Mouse (Mus musculus) spleen, adult 2 months (tissue): ENCODE results near the gene Atxn1.

Experiments
- CTCF ChIP-seq: fragments of 200-500 bp; IDR thresholded peaks from 2 replicates; pipeline ENCODE4 v1.5.1; 2011; ENCODE audit warnings: mild to moderate bottlenecking, inconsistent platforms; ENCODE audit not compliant: insufficient read depth, insufficient read length, insufficient replicate concordance; ENCODE audit errors: extremely low read depth
- POLR2A ChIP-seq: fragments of 200-500 bp; IDR thresholded peaks from 2 replicates; pipeline ENCODE4 v1.6.1; 2011; ENCODE audit warnings: low read depth, low read length, inconsistent platforms

DNA sequence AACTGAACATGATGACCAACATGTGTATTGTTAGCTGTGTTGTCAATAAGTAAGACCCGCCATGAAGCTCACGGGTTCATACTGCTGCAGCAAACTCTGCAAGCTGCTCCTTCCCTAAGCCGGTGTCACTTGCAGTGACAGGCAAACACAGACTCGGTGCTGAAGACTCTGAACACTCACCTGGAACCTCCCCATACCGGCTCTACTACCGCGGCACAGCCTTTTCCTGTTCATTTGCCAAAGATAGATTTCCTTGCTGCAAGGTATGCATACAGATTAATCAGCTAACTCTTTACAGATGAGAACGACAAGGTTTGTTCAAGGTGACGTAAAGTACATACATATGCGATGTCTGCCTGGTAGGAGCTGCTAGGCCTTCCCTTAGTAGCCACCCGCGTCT is 344.1 kb downstream of the Atxn1 start:
- no peak for TF ChIP-seq CTCF
- TF ChIP-seq POLR2A, result no peak
